Mouse (Mus musculus) bone marrow macrophage, adult 2 months (primary cell): ENCODE results near the gene Mia3.

Experiments
- CTCF ChIP-seq: IDR thresholded peaks from 2 replicates; pipeline ENCODE4 v1.5.1; 2012; ENCODE audit warnings: low read depth, mild to moderate bottlenecking, low read length, moderate library complexity
- POLR2A ChIP-seq: IDR thresholded peaks from 2 replicates; pipeline ENCODE4 v1.6.1; 2012; ENCODE audit warnings: mild to moderate bottlenecking, low read depth, low read length, borderline replicate concordance

DNA sequence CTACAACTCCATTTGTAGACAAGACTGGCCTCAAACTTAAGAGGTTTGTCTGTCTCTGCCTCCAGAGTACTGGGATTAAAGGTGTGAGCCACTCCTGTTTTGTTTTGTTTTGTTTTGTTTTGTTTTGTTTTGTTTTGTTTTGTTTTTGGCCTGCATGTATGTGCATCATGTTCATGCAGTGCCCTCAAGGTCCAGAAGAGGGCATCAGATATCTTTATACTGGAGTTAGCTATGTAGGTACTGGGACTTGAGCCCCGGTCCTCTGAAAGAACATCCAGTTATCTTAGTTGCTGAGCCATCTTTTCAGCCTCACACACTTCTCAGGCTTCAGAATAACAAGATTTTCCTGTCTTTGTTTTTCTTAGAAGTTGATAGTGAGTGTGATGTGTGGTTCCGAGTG lies 53.6 kb downstream of the Mia3 start:
- TF ChIP-seq CTCF (no peak), POLR2A (no peak)
